Mouse (Mus musculus): ENCODE results near the gene Spem2. TPM values are rescaled to one million over a fixed set of nuclear protein-coding genes. Genes with fewer than 3 reads are reported as not detected.
"Not testable (repeated sequence)": the region's sequence is repeated elsewhere in the genome, so short reads cannot be mapped to it uniquely, and the experiment has no call there.

Spem2 gene
- 758 and 858 TPM in 2 replicates for polyA plus RNA-seq (2012; rRNA removed)

- TF ChIP-seq POLR2A (IDR thresholded peaks at IDR 0.05; ENCODE audit: control insufficient read depth, low read depth, low read length) (no peak), CTCF (IDR thresholded peaks at IDR 0.05; ENCODE audit: control insufficient read depth, insufficient read depth, insufficient replicate concordance, low read depth, low read length) (no peak)
- no peaks in the 10 kb centered on the region for H3K36me3 ChIP-seq (ENCODE audit: control insufficient read depth, insufficient read depth, low read length)
- peak within 1 kb of the TSS; percentile 85 for H3K4me3 ChIP-seq (ENCODE audit: control insufficient read depth, low read depth, low read length)
- peaks cover 2% of the 10 kb centered on the region; the same call in 1 of the 2 replicates for H3K4me1 ChIP-seq (ENCODE audit: control insufficient read depth, insufficient read depth, low read length)
- H3K27ac ChIP-seq (ENCODE audit: control insufficient read depth, insufficient read depth, low read depth, low read length), result 0 out of 2 replicates have a peak within 1 kb of the TSS, but pooled peaks have one; percentile 12
- no peaks in the 10 kb centered on the region for H3K27me3 ChIP-seq (ENCODE audit: control insufficient read depth, insufficient read depth, low read length)
Observed at GRCm38 (mm10) chr11:69818365-69818764, at the start of gene Spem2. Gene Spem2, minus strand, starts transcription at chr11:69818465.

GRCm38 (mm10) chr11:69867335-69867734 lies 49.1 kb upstream of the Spem2 start:
- TF ChIP-seq CTCF (IDR thresholded peaks at IDR 0.05; ENCODE audit: control insufficient read depth, insufficient read depth, insufficient replicate concordance, low read depth, low read length) (no peak), POLR2A (IDR thresholded peaks at IDR 0.05; ENCODE audit: control insufficient read depth, low read depth, low read length) (no peak)
- no peaks in the 10 kb centered on the region for H3K27me3 ChIP-seq (ENCODE audit: control insufficient read depth, insufficient read depth, low read length)
- H3K4me1 ChIP-seq (ENCODE audit: control insufficient read depth, insufficient read depth, low read length), result no peaks in the 10 kb centered on the region
- H3K4me3 ChIP-seq (ENCODE audit: control insufficient read depth, low read depth, low read length), result no peak overlapping the region
- no peaks in the 10 kb centered on the region for H3K36me3 ChIP-seq (ENCODE audit: control insufficient read depth, insufficient read depth, low read length)
- H3K27ac ChIP-seq (ENCODE audit: control insufficient read depth, insufficient read depth, low read depth, low read length), result no peak overlapping the region

- H3K27ac ChIP-seq (ENCODE audit: control insufficient read depth, insufficient read depth, low read depth, low read length), result no peak overlapping the region
- no peaks in the 10 kb centered on the region for H3K27me3 ChIP-seq (ENCODE audit: control insufficient read depth, insufficient read depth, low read length)
- no peak for TF ChIP-seq CTCF (IDR thresholded peaks at IDR 0.05; ENCODE audit: control insufficient read depth, insufficient read depth, insufficient replicate concordance, low read depth, low read length)
- no peak for TF ChIP-seq POLR2A (IDR thresholded peaks at IDR 0.05; ENCODE audit: control insufficient read depth, low read depth, low read length)
- no peak overlapping the region for H3K4me3 ChIP-seq (ENCODE audit: control insufficient read depth, low read depth, low read length)
- no peaks in the 10 kb centered on the region for H3K4me1 ChIP-seq (ENCODE audit: control insufficient read depth, insufficient read depth, low read length)
- no peaks in the 10 kb centered on the region for H3K36me3 ChIP-seq (ENCODE audit: control insufficient read depth, insufficient read depth, low read length)
Observed at GRCm38 (mm10) chr11:69865561-69865960, 47.3 kb upstream of the Spem2 start.

- TF ChIP-seq POLR2A (IDR thresholded peaks at IDR 0.05; ENCODE audit: control insufficient read depth, low read depth, low read length) (no peak), CTCF (IDR thresholded peaks at IDR 0.05; ENCODE audit: control insufficient read depth, insufficient read depth, insufficient replicate concordance, low read depth, low read length) (no peak)
- H3K4me1 ChIP-seq (ENCODE audit: control insufficient read depth, insufficient read depth, low read length), result no peaks in the 10 kb centered on the region
- no peaks in the 10 kb centered on the region for H3K36me3 ChIP-seq (ENCODE audit: control insufficient read depth, insufficient read depth, low read length)
- no peak overlapping the region for H3K27ac ChIP-seq (ENCODE audit: control insufficient read depth, insufficient read depth, low read depth, low read length)
- H3K27me3 ChIP-seq (ENCODE audit: control insufficient read depth, insufficient read depth, low read length), result no peaks in the 10 kb centered on the region
- H3K4me3 ChIP-seq (ENCODE audit: control insufficient read depth, low read depth, low read length), result no peak overlapping the region
Observed at GRCm38 (mm10) chr11:69864138-69864860, 46.0 kb upstream of the Spem2 start.

GRCm38 (mm10) chr11:69863729-69864128 lies 45.5 kb upstream of the Spem2 start:
- H3K27ac ChIP-seq (ENCODE audit: control insufficient read depth, insufficient read depth, low read depth, low read length); H3K4me3 ChIP-seq (ENCODE audit: control insufficient read depth, low read depth, low read length); H3K36me3 ChIP-seq (ENCODE audit: control insufficient read depth, insufficient read depth, low read length); H3K4me1 ChIP-seq (ENCODE audit: control insufficient read depth, insufficient read depth, low read length); H3K27me3 ChIP-seq (ENCODE audit: control insufficient read depth, insufficient read depth, low read length): not testable (repeated sequence)

- no peaks in the 10 kb centered on the region for H3K36me3 ChIP-seq (ENCODE audit: control insufficient read depth, insufficient read depth, low read length)
- TF ChIP-seq CTCF (IDR thresholded peaks at IDR 0.05; ENCODE audit: control insufficient read depth, insufficient read depth, insufficient replicate concordance, low read depth, low read length), result no peak
- TF ChIP-seq POLR2A (IDR thresholded peaks at IDR 0.05; ENCODE audit: control insufficient read depth, low read depth, low read length), result no peak
- no peak within 1 kb of the TSS for H3K27ac ChIP-seq (ENCODE audit: control insufficient read depth, insufficient read depth, low read depth, low read length)
- peaks cover 12% of the 10 kb centered on the region for H3K4me1 ChIP-seq (ENCODE audit: control insufficient read depth, insufficient read depth, low read length)
- no peak within 1 kb of the TSS for H3K4me3 ChIP-seq (ENCODE audit: control insufficient read depth, low read depth, low read length)
- no peaks in the 10 kb centered on the region for H3K27me3 ChIP-seq (ENCODE audit: control insufficient read depth, insufficient read depth, low read length)
Observed at GRCm38 (mm10) chr11:69858113-69858998, 40.1 kb upstream of the Spem2 start, which contains the start of gene Tnk1. Gene Tnk1, minus strand, starts transcription at chr11:69858730.

- TF ChIP-seq CTCF (IDR thresholded peaks at IDR 0.05; ENCODE audit: control insufficient read depth, insufficient read depth, insufficient replicate concordance, low read depth, low read length), result no peak
- no peak for TF ChIP-seq POLR2A (IDR thresholded peaks at IDR 0.05; ENCODE audit: control insufficient read depth, low read depth, low read length)
- H3K4me3 ChIP-seq (ENCODE audit: control insufficient read depth, low read depth, low read length), result peak overlapping the region; percentile 30
- no peak overlapping the region for H3K27ac ChIP-seq (ENCODE audit: control insufficient read depth, insufficient read depth, low read depth, low read length)
- peaks cover 12% of the 10 kb centered on the region for H3K4me1 ChIP-seq (ENCODE audit: control insufficient read depth, insufficient read depth, low read length)
- H3K27me3 ChIP-seq (ENCODE audit: control insufficient read depth, insufficient read depth, low read length), result no peaks in the 10 kb centered on the region
- no peaks in the 10 kb centered on the region for H3K36me3 ChIP-seq (ENCODE audit: control insufficient read depth, insufficient read depth, low read length)
Observed at GRCm38 (mm10) chr11:69855347-69855746, 37.1 kb upstream of the Spem2 start.

Data from testis, adult 2 months (tissue).